Mouse (Mus musculus) heart, adult 2 months (tissue): Measurements from ENCODE around the gene Rab3ip.

Experiments
- CTCF ChIP-seq: fragments of 200-600 bp; IDR thresholded peaks from 2 replicates; pipeline ENCODE4 v1.8.1; 2022; ENCODE audit warnings: antibody characterized with exemption, mild to moderate bottlenecking, moderate library complexity
- EP300 ChIP-seq: fragments of 200-500 bp; IDR thresholded peaks from 2 replicates; pipeline ENCODE4 v1.6.1; 2011; ENCODE audit warnings: low read depth, low read length, control low read depth; ENCODE audit not compliant: insufficient read depth
- POLR2A ChIP-seq: fragments of 200-500 bp; IDR thresholded peaks from 2 replicates; pipeline ENCODE4 v1.6.1; 2011; ENCODE audit warnings: mild to moderate bottlenecking, low read depth, low read length, control low read depth; ENCODE audit not compliant: insufficient read depth

GRCm38 (mm10) chr10:116964084-116964483 lies 13.5 kb upstream of the Rab3ip start:
- TF ChIP-seq POLR2A (no peak), EP300 (no peak), CTCF (no peak)
